Mouse (Mus musculus) cerebellum, postnatal 25 days (tissue): Measurements from ENCODE around the gene Mog.
"Not testable (repeated sequence)": the region's sequence is repeated elsewhere in the genome, so short reads cannot be mapped to it uniquely, and the experiment has no call there.

ENCODE experiments used
- DNase-seq, 2 experiments: peaks; one replicate each; pipeline ENCODE4 v3.0.0; 2021; ENCODE audit warnings: mixed read lengths in 2 of 2

Mog gene

GRCm38 (mm10) chr17:36992336-36993104 lies 30.7 kb downstream of the Mog start:
- DNase-seq: no peak

GRCm38 (mm10) chr17:36990630-36991029 lies 32.6 kb downstream of the Mog start:
- DNase-seq: not testable (repeated sequence)

- no peak for DNase-seq
Observed at GRCm38 (mm10) chr17:36989437-36989836, 33.8 kb downstream of the Mog start, which contains the start of gene H2-M5. Gene H2-M5, minus strand, starts transcription at chr17:36989537.

- no peak for DNase-seq
Observed at GRCm38 (mm10) chr17:36988475-36988874, 34.7 kb downstream of the Mog start.

- DNase-seq: no peak
Observed at GRCm38 (mm10) chr17:36982253-36983155, 40.7 kb downstream of the Mog start.

GRCm38 (mm10) chr17:36981845-36982244 lies 41.4 kb downstream of the Mog start:
- no peak for DNase-seq

GRCm38 (mm10) chr17:36981221-36981813 lies 41.9 kb downstream of the Mog start, which contains the start of gene 2410137M14Rik:
Gene 2410137M14Rik, minus strand, starts transcription at chr17:36981237.
- DNase-seq: no peak

- DNase-seq: no peak
Observed at GRCm38 (mm10) chr17:36973271-36973787, 49.9 kb downstream of the Mog start.

GRCm38 (mm10) chr17:36972791-36973190 lies 50.4 kb downstream of the Mog start:
- DNase-seq: no peak

GRCm38 (mm10) chr17:36971172-36971850 lies 51.9 kb downstream of the Mog start:
- no peak for DNase-seq

- no peak for DNase-seq
Observed at GRCm38 (mm10) chr17:36970316-36970890, 52.8 kb downstream of the Mog start.

GRCm38 (mm10) chr17:36966875-36967274 lies 56.3 kb downstream of the Mog start:
- DNase-seq: no peak

- DNase-seq: no peak
Observed at GRCm38 (mm10) chr17:36961125-36961524, 62.1 kb downstream of the Mog start.
